Mouse (Mus musculus) heart, embryonic 14.5 days (tissue): Measurements from ENCODE around the gene Mgat4a. TPM values are rescaled to one million over a fixed set of nuclear protein-coding genes. Genes with fewer than 3 reads are reported as not detected.

Experiments
- ATAC-seq: fragments of 200-750 bp; cut with Nextera tagmentation; 2 replicates; pipeline ENCODE4 v1.8.0; 2017; ENCODE audit warnings: low read depth, moderate TSS enrichment; ENCODE audit not compliant: insufficient number of reproducible peaks, insufficient read depth, low FRiP score
- H3K27ac ChIP-seq, 2 experiments: fragments of 200-500 bp in 1 of 2; fragments of 300-500 bp in 1 of 2; sonication (generic) in 1 of 2; replicated peaks in 1 of 2; 2 replicates each; pipeline ENCODE4 v1.5.1; 2012 to 2014; ENCODE audit warnings: low read depth in 2 of 2, low read length in 2 of 2, control low read depth in 1 of 2, mild to moderate bottlenecking in 1 of 2, mixed read lengths in 1 of 2; ENCODE audit not compliant: control insufficient read depth in 1 of 2, insufficient read depth in 1 of 2
- H3K27me3 ChIP-seq: fragments of 300-500 bp; sonication (generic); 2 replicates; pipeline ENCODE4 v1.6.1; 2014; ENCODE audit warnings: mild to moderate bottlenecking, low read length, control low read depth; ENCODE audit not compliant: control insufficient read depth, insufficient read depth
- H3K36me3 ChIP-seq: fragments of 300-500 bp; sonication (generic); 2 replicates; pipeline ENCODE4 v1.6.1; 2014; ENCODE audit warnings: mild to moderate bottlenecking, control low read depth, low read length, mixed read lengths; ENCODE audit not compliant: control insufficient read depth, insufficient read depth
- H3K4me1 ChIP-seq, 2 experiments: fragments of 200-500 bp in 1 of 2; fragments of 300-500 bp in 1 of 2; sonication (generic) in 1 of 2; 2 replicates each; pipeline ENCODE4 v1.6.1; 2012 to 2014; ENCODE audit warnings: low read length in 2 of 2, control low read depth in 1 of 2, mixed read lengths in 1 of 2; ENCODE audit not compliant: control insufficient read depth in 2 of 2, insufficient read depth in 2 of 2
- H3K4me2 ChIP-seq: fragments of 300-500 bp; sonication (generic); 2 replicates; pipeline ENCODE4 v1.6.1; 2014; ENCODE audit warnings: mild to moderate bottlenecking, low read length
- H3K4me3 ChIP-seq, 2 experiments: fragments of 200-500 bp in 1 of 2; fragments of 300-500 bp in 1 of 2; sonication (generic) in 1 of 2; 2 replicates each; pipeline ENCODE4 v1.5.1; 2012 to 2014; ENCODE audit warnings: low read length in 2 of 2, mild to moderate bottlenecking in 2 of 2, control low read depth in 1 of 2, low read depth in 1 of 2, moderate library complexity in 1 of 2; ENCODE audit not compliant: control insufficient read depth in 1 of 2, insufficient read depth in 1 of 2
- H3K9ac ChIP-seq: fragments of 300-500 bp; sonication (generic); 2 replicates; pipeline ENCODE4 v1.6.1; 2014; ENCODE audit warnings: mild to moderate bottlenecking, low read length
- H3K9me3 ChIP-seq: fragments of 300-500 bp; sonication (generic); 2 replicates; pipeline ENCODE4 v1.6.1; 2016; ENCODE audit warnings: low read length, control low read depth; ENCODE audit not compliant: control insufficient read depth
- WGBS: fragments of 180-500 bp; shearing (Covaris S2); extraction: QIAGEN DNeasy Blood & Tissue Kit; methylation state at CpG from one replicate; pipeline ENCODE4 v1.1.7; 2014; 5-methylcytosine and 5-hydroxymethylcytosine counted together
- polyA plus RNA-seq: library from polyadenylated mRNA; unstranded; fragments of >200 nt; fragmentation: Nextera tagmentation; extraction: Ambion mirVana; gene quantifications from 2 replicates; pipeline ENCODE4 v1.2.1, GENCODE M21; 2014

Mgat4a gene
- polyA plus RNA-seq, 1 experiment from 2014 or later = 5.8 TPM

DNA sequence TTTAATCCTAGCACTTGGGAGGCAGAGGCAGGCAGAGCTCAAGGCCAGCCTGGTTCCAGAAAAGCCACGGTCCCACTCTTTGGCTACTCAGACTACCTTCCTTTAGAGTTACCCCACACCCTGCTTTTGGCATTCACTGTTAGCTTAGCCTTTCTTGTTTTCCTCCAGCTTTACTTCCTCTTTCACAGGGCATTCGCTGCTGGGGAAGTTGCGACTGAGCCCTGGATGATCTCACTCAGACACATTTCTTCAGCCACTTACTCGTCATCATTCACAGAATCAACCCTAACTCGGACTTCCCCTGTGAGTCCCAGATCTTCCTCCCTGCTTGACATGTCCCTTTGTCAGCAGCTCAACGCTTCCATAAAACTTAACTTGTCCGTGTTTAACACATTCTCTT lies 49.1 kb downstream of the Mgat4a start:
- H3K9me3 ChIP-seq = no peaks in the 10 kb centered on the region
- ATAC-seq = no peak
- 0 out of 2 replicates have a peak, but pooled peaks cover 2% of the 10 kb centered on the region for H3K36me3 ChIP-seq
- H3K27me3 ChIP-seq = no peaks in the 10 kb centered on the region
- H3K9ac ChIP-seq = no peak overlapping the region
- WGBS = 27% methylated on average over 7 of the region's 7 CpGs
- H3K4me2 ChIP-seq = no peak overlapping the region
- H3K4me3 ChIP-seq = no peak overlapping the region
- no peak overlapping the region for H3K27ac ChIP-seq
- H3K4me1 ChIP-seq = peaks cover 0 to 2% of the 10 kb centered on the region in 2 experiments; a peak in 1 of 4 replicates

DNA sequence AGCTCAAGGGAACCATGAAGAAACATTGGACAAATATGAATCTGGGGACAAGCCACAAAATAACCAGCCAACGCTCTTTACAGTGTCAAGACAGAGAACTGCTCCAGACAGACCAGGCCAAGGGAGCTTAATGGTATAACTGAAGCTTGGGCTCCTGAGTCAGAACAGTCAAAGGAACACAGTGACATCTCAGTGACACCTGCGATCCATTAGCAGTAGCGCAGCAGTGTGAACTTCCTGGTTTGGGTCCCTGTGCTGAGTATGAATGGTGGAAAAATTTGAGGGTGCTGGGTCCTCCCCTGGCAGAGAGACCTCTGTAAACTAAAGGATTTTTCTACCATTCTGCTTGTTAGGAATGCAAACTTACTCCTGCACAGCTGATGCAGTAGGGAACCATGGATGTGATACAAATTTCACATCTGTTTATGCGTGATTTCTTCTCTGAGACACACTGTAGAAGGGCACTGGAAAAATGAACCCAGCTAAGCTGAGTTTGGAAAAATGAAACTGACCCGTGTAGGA lies 50.1 kb downstream of the Mgat4a start:
- no peak overlapping the region for H3K4me2 ChIP-seq
- no peak overlapping the region for H3K4me3 ChIP-seq
- 0 out of 2 replicates have a peak, but pooled peaks cover 2% of the 10 kb centered on the region for H3K36me3 ChIP-seq
- H3K9me3 ChIP-seq = no peaks in the 10 kb centered on the region
- 92% methylated on average over 5 of the region's 5 CpGs for WGBS
- ATAC-seq = no peak
- no peak overlapping the region for H3K9ac ChIP-seq
- H3K27me3 ChIP-seq = no peaks in the 10 kb centered on the region
- H3K4me1 ChIP-seq = peaks cover 0 to 2% of the 10 kb centered on the region in 2 experiments; a peak in 1 of 4 replicates
- no peak overlapping the region for H3K27ac ChIP-seq

DNA sequence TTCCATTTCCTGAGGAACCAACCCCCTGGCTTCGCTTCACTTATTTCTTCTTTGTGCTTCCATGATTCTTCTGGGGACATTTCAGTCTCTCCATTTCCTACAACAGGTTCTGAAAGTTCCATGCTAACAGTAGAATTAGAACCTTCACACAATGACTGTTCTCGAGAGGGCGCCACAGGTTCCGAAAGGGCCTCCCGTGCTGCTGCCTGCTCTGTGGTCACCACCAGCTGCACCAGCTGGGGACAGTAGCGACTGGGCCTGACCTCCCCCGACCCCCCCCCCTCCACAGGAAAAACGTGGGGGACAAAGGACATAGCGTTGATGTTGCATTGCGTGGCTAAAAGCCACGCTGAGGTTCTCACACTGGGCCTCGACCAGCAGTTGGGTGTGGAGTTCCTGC lies 52.3 kb downstream of the Mgat4a start:
- Histone ChIP-seq H3K36me3 (0 out of 2 replicates have a peak, but pooled peaks cover 2% of the 10 kb centered on the region), H3K9ac (no peak overlapping the region), H3K4me2 (no peak overlapping the region), H3K4me1 (peaks cover 0 to 2% of the 10 kb centered on the region in 2 experiments; a peak in 1 of 4 replicates), H3K27ac (no peak overlapping the region), H3K27me3 (no peaks in the 10 kb centered on the region), H3K4me3 (no peak overlapping the region), H3K9me3 (no peaks in the 10 kb centered on the region)
- ATAC-seq = no peak
- 85% methylated on average over 12 of the region's 12 CpGs for WGBS

DNA sequence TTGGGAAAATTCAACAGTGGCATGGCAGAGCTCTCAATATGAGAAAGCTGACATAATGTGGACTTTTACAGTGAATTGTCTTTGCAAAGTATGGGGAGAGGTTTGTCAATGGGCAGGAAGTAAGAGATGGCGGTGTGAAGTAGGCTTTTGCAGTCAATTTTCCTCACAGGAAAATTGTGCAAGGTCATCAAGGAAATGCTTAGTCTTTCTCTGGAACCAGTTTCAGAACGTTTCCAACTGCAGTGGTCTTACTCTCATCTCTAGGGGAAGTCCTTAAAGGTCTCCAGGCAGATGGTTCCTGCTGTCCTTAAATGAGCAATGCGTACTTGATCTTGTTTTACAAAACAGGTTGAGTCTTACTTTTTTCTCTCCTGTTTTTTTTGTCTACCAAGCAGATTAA lies 53.8 kb downstream of the Mgat4a start:
- 0 out of 2 replicates have a peak, but pooled peaks cover 2% of the 10 kb centered on the region for H3K36me3 ChIP-seq
- H3K27ac ChIP-seq = no peak overlapping the region
- H3K4me2 ChIP-seq = no peak overlapping the region
- peaks cover 0 to 2% of the 10 kb centered on the region in 2 experiments; a peak in 1 of 4 replicates for H3K4me1 ChIP-seq
- WGBS = 74% methylated on average over 3 of the region's 3 CpGs
- H3K9ac ChIP-seq = no peak overlapping the region
- H3K9me3 ChIP-seq = no peaks in the 10 kb centered on the region
- ATAC-seq = no peak
- H3K4me3 ChIP-seq = no peak overlapping the region
- H3K27me3 ChIP-seq = no peaks in the 10 kb centered on the region

DNA sequence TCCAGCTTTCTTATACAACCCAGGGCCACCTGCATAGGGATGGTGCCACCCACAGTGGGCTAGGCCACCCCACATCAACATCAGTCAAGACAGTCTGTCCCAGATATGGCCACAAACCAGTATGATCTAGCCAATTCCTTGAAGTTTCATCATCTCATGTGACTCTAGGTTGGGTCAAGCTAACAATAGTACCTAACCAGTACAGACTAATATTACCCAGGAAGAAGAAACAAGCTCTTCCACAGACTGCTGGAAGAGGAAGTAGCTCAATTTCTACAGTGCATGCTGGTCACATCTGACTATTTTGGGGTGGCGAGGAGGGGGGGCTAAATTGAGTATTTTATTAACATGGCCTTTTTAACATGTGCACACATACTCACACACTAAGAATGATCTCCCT lies 54.4 kb downstream of the Mgat4a start:
- ATAC-seq = no peak
- H3K9ac ChIP-seq = no peak overlapping the region
- H3K4me1 ChIP-seq = no peaks in the 10 kb centered on the region
- H3K36me3 ChIP-seq = 0 out of 2 replicates have a peak, but pooled peaks cover 2% of the 10 kb centered on the region
- H3K9me3 ChIP-seq = no peaks in the 10 kb centered on the region
- no peak overlapping the region for H3K4me3 ChIP-seq
- no peak overlapping the region for H3K27ac ChIP-seq
- 100% methylated on average over 1 of the region's 1 CpGs for WGBS
- no peak overlapping the region for H3K4me2 ChIP-seq
- H3K27me3 ChIP-seq = no peaks in the 10 kb centered on the region

DNA sequence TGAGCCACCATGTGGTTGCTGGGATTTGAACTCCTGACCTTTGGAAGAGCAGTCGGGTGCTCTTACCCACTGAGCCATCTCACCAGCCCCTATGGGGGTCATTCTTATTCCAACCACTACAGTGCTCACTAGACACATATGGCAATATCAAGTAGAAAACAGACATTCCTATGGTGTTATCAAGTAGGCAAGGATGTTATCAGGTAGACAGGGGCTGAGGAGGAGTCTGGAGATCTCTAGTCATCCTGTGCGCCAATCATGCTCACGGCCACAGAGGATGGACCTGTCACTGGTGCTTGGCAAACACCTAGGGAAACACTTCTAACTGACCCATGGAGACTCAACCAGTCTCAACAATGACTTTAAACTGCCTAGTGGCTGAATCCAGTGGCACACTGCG lies 56.2 kb downstream of the Mgat4a start:
- Histone ChIP-seq H3K27ac (no peak overlapping the region), H3K27me3 (no peaks in the 10 kb centered on the region), H3K4me2 (no peak overlapping the region), H3K9ac (no peak overlapping the region), H3K4me1 (no peaks in the 10 kb centered on the region), H3K36me3 (0 out of 2 replicates have a peak, but pooled peaks cover 2% of the 10 kb centered on the region), H3K9me3 (no peaks in the 10 kb centered on the region), H3K4me3 (no peak overlapping the region)
- ATAC-seq = no peak
- WGBS = 69% methylated on average over 4 of the region's 4 CpGs

DNA sequence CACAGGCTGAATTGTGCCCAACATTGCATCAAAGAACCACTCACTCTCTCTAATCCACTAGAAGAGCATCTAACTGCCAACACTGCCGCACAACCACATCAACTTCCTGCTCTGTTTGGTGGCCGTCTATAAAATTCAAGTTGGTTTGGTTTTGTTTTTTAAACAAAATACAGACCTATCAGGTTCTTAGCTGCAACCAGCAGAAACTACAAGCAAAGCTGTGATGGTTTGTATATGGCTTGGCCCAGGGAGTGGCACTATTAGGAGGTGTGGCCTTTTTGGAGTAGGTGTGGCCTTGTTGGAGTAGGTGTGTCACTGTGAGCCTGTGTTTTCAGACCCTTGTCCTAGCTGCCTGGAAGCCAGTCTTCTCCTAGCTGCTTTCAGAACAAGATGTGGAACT lies 59.5 kb downstream of the Mgat4a start:
- H3K36me3 ChIP-seq = no peaks in the 10 kb centered on the region
- no peak overlapping the region for H3K4me3 ChIP-seq
- ATAC-seq = no peak
- WGBS = 91% methylated on average over 2 of the region's 2 CpGs
- no peak overlapping the region for H3K9ac ChIP-seq
- no peaks in the 10 kb centered on the region for H3K9me3 ChIP-seq
- no peak overlapping the region for H3K4me2 ChIP-seq
- no peak overlapping the region for H3K27ac ChIP-seq
- no peaks in the 10 kb centered on the region for H3K27me3 ChIP-seq
- H3K4me1 ChIP-seq = peaks cover 2 to 7% of the 10 kb centered on the region in 2 experiments; a peak in 2 of 4 replicates

DNA sequence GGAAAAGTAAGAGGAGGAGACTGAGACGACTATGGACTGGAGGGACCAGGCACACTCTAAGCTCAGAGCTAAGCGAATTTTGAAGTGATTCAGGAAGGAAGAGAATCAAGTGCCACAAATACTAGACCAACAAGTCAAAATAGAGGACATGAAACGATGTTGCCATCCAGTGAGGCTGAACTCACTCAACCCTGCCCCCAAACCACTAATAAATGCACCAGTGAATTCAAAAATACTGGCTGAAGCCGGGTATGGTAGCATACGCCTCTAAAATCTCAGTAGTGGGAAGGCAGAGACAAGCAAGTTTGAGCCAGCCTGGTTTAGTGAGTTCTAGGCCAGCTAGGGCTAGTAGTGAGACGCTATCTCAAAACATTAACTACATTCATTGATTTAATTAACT lies 60.1 kb downstream of the Mgat4a start:
- no peak for ATAC-seq
- Histone ChIP-seq H3K4me3 (no peak overlapping the region), H3K4me2 (no peak overlapping the region), H3K4me1 (peaks cover 2 to 7% of the 10 kb centered on the region in 2 experiments; a peak in 2 of 4 replicates), H3K27ac (no peak overlapping the region), H3K9me3 (no peaks in the 10 kb centered on the region), H3K9ac (no peak overlapping the region), H3K27me3 (no peaks in the 10 kb centered on the region), H3K36me3 (no peaks in the 10 kb centered on the region)
- WGBS = 82% methylated on average over 6 of the region's 6 CpGs
